Mouse (Mus musculus) cortical plate, adult 2 months (tissue): ENCODE data around the gene Tubb3.

Source experiments
- CTCF ChIP-seq: fragments of 200-500 bp; IDR thresholded peaks from 2 replicates; pipeline ENCODE4 v1.5.1; 2011; ENCODE audit warnings: mild to moderate bottlenecking, control low read depth, low read length; ENCODE audit not compliant: insufficient read depth; ENCODE audit errors: extremely low read depth
- POLR2A ChIP-seq: fragments of 200-500 bp; IDR thresholded peaks from 2 replicates; pipeline ENCODE4 v1.6.1; 2011; ENCODE audit warnings: mild to moderate bottlenecking, low read length, control low read depth; ENCODE audit not compliant: insufficient read depth; ENCODE audit errors: extremely low read depth

GRCm38 (mm10) chr8:123381711-123382110, 29.5 kb upstream of the Tubb3 start:
- TF ChIP-seq POLR2A: no peak
- no peak for TF ChIP-seq CTCF
